Mouse (Mus musculus): ENCODE measurements around the gene Sphkap. TPM values are rescaled to one million over a fixed set of nuclear protein-coding genes. Genes with fewer than 3 reads are reported as not detected.

The Sphkap gene
- polyA plus RNA-seq, 1 experiment: not detected

GRCm38 (mm10) chr1:83339358-83339757, 68.6 kb downstream of the Sphkap start:
- no peaks in the 10 kb centered on the region for H3K79me2 ChIP-seq (ENCODE audit: control insufficient read depth, insufficient read depth)
- H3K4me3 ChIP-seq (ENCODE audit: insufficient read depth, poor library complexity, severe bottlenecking): no peak overlapping the region
- TF ChIP-seq USF1 (IDR thresholded peaks at IDR 0.05; ENCODE audit: low read depth) (no peak), CEBPB (IDR thresholded peaks at IDR 0.05; ENCODE audit: low read depth) (no peak), FOSL1 (IDR thresholded peaks at IDR 0.05; ENCODE audit: insufficient read depth, low read length, poor library complexity, severe bottlenecking) (no peak), CTCF (IDR thresholded peaks at IDR 0.05; ENCODE audit: control insufficient read depth, insufficient read depth, insufficient read length) (no peak), MYOD1 (IDR thresholded peaks at IDR 0.05; ENCODE audit: control insufficient read depth, insufficient read length, low read depth) (no peak), MAX (IDR thresholded peaks at IDR 0.05) (no peak), MYOG (IDR thresholded peaks at IDR 0.05; ENCODE audit: control insufficient read depth, extremely low read depth, insufficient read length) (no peak)
- no peaks in the 10 kb centered on the region for H3K27me3 ChIP-seq (ENCODE audit: control insufficient read depth, insufficient read depth, insufficient read length)
- no peaks in the 10 kb centered on the region for H3K79me3 ChIP-seq (ENCODE audit: low read depth)
- no peaks in the 10 kb centered on the region for H3K36me3 ChIP-seq (ENCODE audit: control insufficient read depth, insufficient read depth)
- no peak overlapping the region for H3ac ChIP-seq (ENCODE audit: control insufficient read depth, insufficient read length, low read depth)

- TF ChIP-seq USF1 (IDR thresholded peaks at IDR 0.05; ENCODE audit: low read depth): no peak
- TF ChIP-seq FOSL1 (IDR thresholded peaks at IDR 0.05; ENCODE audit: insufficient read depth, low read length, poor library complexity, severe bottlenecking): no peak
- no peak for TF ChIP-seq CEBPB (IDR thresholded peaks at IDR 0.05; ENCODE audit: low read depth)
- no peak for TF ChIP-seq MYOD1 (IDR thresholded peaks at IDR 0.05; ENCODE audit: control insufficient read depth, insufficient read length, low read depth)
- no peak for TF ChIP-seq MAX (IDR thresholded peaks at IDR 0.05)
- TF ChIP-seq CTCF (IDR thresholded peaks at IDR 0.05; ENCODE audit: control insufficient read depth, insufficient read depth, insufficient read length): no peak
- TF ChIP-seq MYOG (IDR thresholded peaks at IDR 0.05; ENCODE audit: control insufficient read depth, extremely low read depth, insufficient read length): no peak
- no peaks in the 10 kb centered on the region for H3K27me3 ChIP-seq (ENCODE audit: control insufficient read depth, insufficient read depth, insufficient read length)
Measured at GRCm38 (mm10) chr1:83316917-83317316, 91.1 kb downstream of the Sphkap start.

GRCm38 (mm10) chr1:83315146-83315545, 92.9 kb downstream of the Sphkap start:
- no peak for TF ChIP-seq MYOG (IDR thresholded peaks at IDR 0.05; ENCODE audit: control insufficient read depth, extremely low read depth, insufficient read length)
- no peak for TF ChIP-seq MYOD1 (IDR thresholded peaks at IDR 0.05; ENCODE audit: control insufficient read depth, insufficient read length, low read depth)
- no peak for TF ChIP-seq CTCF (IDR thresholded peaks at IDR 0.05; ENCODE audit: control insufficient read depth, insufficient read depth, insufficient read length)
- no peak for TF ChIP-seq CEBPB (IDR thresholded peaks at IDR 0.05; ENCODE audit: low read depth)
- TF ChIP-seq USF1 (IDR thresholded peaks at IDR 0.05; ENCODE audit: low read depth): no peak
- TF ChIP-seq MAX (IDR thresholded peaks at IDR 0.05): no peak
- Histone ChIP-seq H3K79me3 (ENCODE audit: low read depth) (no peaks in the 10 kb centered on the region), H3K4me3 (ENCODE audit: insufficient read depth, poor library complexity, severe bottlenecking) (no peak overlapping the region), H3K27me3 (ENCODE audit: control insufficient read depth, insufficient read depth, insufficient read length) (no peaks in the 10 kb centered on the region), H3K36me3 (ENCODE audit: control insufficient read depth, insufficient read depth) (no peaks in the 10 kb centered on the region), H3ac (ENCODE audit: control insufficient read depth, insufficient read length, low read depth) (no peak overlapping the region), H3K79me2 (ENCODE audit: control insufficient read depth, insufficient read depth) (no peaks in the 10 kb centered on the region)

More at GRCm38 (mm10) chr1:83316917-83317316, 91.1 kb downstream of the Sphkap start:
- Histone ChIP-seq H3K4me3 (ENCODE audit: insufficient read depth, poor library complexity, severe bottlenecking) (no peak overlapping the region), H3ac (ENCODE audit: control insufficient read depth, insufficient read length, low read depth) (no peak overlapping the region), H3K36me3 (ENCODE audit: control insufficient read depth, insufficient read depth) (no peaks in the 10 kb centered on the region), H3K79me2 (ENCODE audit: control insufficient read depth, insufficient read depth) (no peaks in the 10 kb centered on the region), H3K79me3 (ENCODE audit: low read depth) (no peaks in the 10 kb centered on the region)

- Histone ChIP-seq H3K36me3 (ENCODE audit: control insufficient read depth, insufficient read depth) (no peaks in the 10 kb centered on the region), H3K79me3 (ENCODE audit: low read depth) (no peaks in the 10 kb centered on the region), H3ac (ENCODE audit: control insufficient read depth, insufficient read length, low read depth) (no peak overlapping the region), H3K27me3 (ENCODE audit: control insufficient read depth, insufficient read depth, insufficient read length) (no peaks in the 10 kb centered on the region), H3K4me3 (ENCODE audit: insufficient read depth, poor library complexity, severe bottlenecking) (no peak overlapping the region), H3K79me2 (ENCODE audit: control insufficient read depth, insufficient read depth) (no peaks in the 10 kb centered on the region)
- TF ChIP-seq MAX (IDR thresholded peaks at IDR 0.05) (no peak), MYOD1 (IDR thresholded peaks at IDR 0.05; ENCODE audit: control insufficient read depth, insufficient read length, low read depth) (no peak), FOSL1 (IDR thresholded peaks at IDR 0.05; ENCODE audit: insufficient read depth, low read length, poor library complexity, severe bottlenecking) (no peak), CTCF (IDR thresholded peaks at IDR 0.05; ENCODE audit: control insufficient read depth, insufficient read depth, insufficient read length) (no peak), MYOG (IDR thresholded peaks at IDR 0.05; ENCODE audit: control insufficient read depth, extremely low read depth, insufficient read length) (no peak), CEBPB (IDR thresholded peaks at IDR 0.05; ENCODE audit: low read depth) (no peak)
Measured at GRCm38 (mm10) chr1:83311607-83312295, 96.2 kb downstream of the Sphkap start.

GRCm38 (mm10) chr1:83297137-83298076, 110.6 kb downstream of the Sphkap start:
- no peak overlapping the region for H3ac ChIP-seq (ENCODE audit: control insufficient read depth, insufficient read length, low read depth)
- no peak overlapping the region for H3K4me3 ChIP-seq (ENCODE audit: insufficient read depth, poor library complexity, severe bottlenecking)
- no peak for TF ChIP-seq CTCF (IDR thresholded peaks at IDR 0.05; ENCODE audit: control insufficient read depth, insufficient read depth, insufficient read length)
- H3K79me2 ChIP-seq (ENCODE audit: control insufficient read depth, insufficient read depth): no peaks in the 10 kb centered on the region
- no peaks in the 10 kb centered on the region for H3K36me3 ChIP-seq (ENCODE audit: control insufficient read depth, insufficient read depth)
- H3K27me3 ChIP-seq (ENCODE audit: control insufficient read depth, insufficient read depth, insufficient read length): no peaks in the 10 kb centered on the region
- no peaks in the 10 kb centered on the region for H3K79me3 ChIP-seq (ENCODE audit: low read depth)
